Mouse (Mus musculus) kidney, adult 8-10 months (tissue): Measurements from ENCODE around the gene Pfn1.

Experiments
- DNase-seq, 2 experiments: peaks; one replicate each; pipeline ENCODE4 v3.0.0; 2022

The Pfn1 gene

DNA sequence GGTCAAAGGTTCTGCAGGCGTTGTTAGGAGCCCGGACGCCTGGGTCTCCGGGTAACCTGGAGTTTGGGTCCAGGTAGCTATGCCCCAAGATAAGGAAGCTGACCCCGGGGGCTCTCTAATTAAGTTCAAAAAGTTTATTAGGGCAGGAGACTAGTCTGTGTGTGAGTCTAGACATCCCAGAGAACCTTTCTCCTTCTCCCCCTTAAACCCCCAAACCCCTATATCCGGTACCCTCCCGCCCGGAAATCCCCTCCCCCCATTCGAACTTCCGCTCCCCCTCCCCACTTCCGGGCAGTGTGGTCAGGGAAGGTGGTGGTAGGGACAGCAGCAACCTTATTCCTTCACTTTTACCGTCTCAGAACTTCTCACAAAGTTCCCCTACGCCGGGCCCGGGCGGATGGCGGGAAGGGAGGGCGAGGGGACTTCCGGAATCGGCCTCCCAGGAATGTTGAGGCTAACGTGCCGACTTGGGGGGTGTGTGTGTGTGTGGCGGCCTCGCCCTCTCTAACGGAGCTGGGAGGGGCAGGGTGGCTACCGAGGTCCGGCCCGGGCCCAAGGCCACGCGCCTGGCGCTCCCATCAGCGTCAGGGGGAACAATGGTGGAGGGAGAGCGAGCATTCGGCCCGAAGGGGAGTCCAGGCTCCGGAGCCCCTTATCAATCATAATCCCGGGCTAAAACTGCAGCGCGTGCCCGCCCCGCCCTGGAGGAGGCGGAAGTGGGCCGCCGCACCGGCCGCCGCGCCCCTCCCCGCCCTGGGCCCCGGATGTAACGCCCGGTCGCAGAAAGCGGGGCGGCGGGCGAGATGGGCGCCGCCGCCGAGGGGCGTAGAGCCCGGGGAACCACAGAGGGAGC, 873 bp downstream of the Pfn1 start:
- peak in 1 of 2 experiments; percentile 58 for DNase-seq

DNA sequence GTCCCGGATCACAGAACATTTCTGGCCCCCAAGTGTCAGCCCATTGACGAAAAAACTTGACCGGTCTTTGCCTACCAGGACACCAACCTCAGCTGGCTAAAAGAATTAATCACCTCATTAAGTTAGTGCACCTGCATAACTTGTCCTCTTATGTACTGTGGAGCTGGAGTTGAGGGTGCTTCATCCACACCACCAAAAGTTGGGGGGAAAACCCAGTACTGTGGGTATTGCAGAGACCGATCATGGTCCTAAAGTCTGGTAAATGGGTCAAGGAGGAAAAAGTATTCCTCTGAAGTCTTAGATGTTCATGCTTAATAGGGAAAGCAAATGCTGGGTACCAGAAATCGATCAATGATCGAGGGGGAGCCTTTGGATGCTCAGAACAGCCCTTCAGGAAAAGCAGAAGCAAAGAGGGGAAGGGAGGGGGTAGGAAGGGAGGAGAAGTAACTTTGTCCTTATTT, 1.5 kb downstream of the Pfn1 start:
- DNase-seq = no peak

GRCm38 (mm10) chr11:70652029-70652883, 2.2 kb downstream of the Pfn1 start:
- DNase-seq = no peak

DNA sequence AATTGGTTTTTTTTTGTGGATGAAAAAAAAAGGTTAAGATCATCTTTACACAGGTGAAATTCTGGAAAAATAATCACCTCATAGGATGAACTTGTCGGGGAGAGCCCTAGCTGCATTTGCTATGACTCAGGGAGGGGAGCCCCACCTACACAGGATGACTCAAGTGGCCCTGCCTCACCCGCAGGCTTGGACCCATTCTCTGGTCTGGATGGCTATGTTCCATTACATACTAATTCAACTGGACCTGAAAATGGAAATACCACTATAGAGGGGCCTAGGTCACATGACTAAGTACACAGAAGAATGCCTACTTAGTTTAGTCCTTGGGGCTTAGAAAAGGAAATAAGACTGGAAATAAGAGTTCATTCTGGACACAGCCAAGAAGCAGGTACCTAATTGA, 3.1 kb downstream of the Pfn1 start:
- no peak for DNase-seq

GRCm38 (mm10) chr11:70650322-70651175, 3.9 kb downstream of the Pfn1 start:
- no peak for DNase-seq

- DNase-seq = no peak
Measured at GRCm38 (mm10) chr11:70649185-70649734, 5.2 kb downstream of the Pfn1 start.

DNA sequence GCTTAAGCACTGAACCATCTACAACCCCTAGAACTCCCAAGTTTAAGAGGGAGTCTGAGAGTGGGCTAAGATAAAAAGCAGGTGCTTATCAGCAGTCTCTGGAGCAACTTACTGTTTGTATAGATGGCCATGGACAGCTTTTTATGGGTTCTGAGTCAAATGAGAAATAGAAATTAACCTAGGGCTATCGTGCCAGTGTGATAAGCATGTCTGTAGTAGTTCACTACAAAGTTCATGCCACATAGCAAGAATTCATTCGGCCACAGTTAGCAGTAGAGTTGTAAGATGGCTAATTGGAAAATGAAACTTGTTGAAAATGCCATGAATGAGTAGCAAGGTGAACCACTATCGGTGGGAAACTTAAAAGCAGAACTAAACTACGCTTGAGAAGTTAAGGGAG, 5.9 kb downstream of the Pfn1 start:
- no peak for DNase-seq

DNA sequence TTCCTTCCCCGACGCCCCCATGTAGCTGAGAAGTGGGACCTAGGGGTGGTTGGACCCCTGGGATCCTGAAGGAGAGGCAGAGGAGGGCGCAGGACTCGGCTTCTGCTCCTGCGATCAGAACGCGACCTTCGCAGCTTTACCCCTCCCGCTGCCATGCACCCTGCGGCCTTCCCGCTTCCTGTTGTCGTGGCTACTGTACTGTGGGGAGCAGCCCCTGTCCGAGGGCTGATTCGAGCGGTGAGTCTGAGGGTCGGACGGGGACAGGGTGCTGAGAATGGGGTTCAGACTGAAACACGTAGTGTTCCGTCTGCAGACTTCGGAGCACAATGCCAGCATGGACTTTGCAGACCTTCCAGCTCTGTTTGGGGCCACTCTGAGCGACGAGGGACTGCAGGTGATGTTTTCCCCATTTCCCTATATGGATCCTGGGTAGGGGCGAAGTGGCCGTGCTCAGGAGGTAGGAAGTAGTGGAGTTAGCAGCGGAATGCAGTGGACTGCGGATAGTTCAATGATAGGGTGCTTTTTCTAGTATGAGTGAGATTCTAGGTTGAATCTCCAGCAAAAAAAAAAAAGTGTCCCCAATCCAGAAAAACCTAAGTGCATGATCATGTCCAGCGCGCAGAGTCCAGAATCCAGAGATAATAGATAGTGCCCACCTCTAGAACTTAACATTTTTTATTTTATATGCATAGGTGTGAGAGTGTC, 6.6 kb downstream of the Pfn1 start:
- peak in 1 of 2 experiments; percentile 41 for DNase-seq

DNA sequence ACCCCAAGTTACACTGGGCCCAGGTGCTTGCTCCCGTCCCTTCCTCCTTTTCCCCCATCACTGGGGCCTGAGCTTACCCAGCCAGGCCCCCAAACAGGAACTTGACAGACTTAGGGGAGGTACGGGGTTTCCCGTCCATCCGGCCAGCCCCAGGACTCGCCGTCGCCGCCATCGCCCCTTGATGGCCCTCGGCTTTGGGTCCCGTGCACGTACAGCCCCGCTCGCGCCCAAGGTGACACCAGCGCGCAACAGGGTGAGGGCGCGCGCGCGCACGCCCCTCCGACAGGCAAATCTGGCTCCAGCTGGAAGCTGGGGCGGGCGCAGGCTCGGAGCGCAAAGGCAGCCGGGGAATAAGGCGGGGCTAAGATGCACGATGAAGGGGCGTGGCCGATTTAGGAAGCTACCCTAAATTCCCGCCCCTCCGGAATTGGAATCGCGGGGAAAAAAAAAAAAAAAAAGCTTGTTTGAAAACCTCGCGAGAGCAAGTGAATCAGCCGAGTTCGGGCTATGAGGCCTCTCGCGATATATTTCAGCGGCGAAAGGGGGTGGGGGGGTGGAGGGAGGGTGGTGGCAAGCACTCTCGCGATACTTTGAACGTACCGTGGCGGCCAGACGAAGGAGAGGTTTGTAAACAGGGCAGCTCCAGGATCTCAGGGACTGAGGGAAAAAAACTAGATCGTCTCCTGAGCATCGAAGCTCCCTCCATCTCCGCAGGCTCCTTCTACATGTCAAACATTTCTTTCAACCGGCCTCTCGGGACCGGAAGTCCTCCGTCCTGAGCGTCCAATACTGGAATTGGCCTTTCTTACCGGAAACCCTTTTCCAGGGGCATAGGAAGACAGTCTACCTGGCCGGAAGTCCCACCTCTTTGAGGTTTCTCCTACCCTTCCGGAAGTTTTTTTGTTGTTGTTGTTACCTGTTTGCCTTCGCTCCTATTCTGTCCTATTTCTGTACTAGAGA, 7.5 kb downstream of the Pfn1 start, which contains the start of the genes Rnf167 and Slc25a11:
TSS of gene Rnf167 (plus strand) at position 545 of the 960 bp plus-strand sequence.
TSS of gene Slc25a11 (minus strand) at position 789 of the 960 bp plus-strand sequence.
- DNase-seq = peak; percentile 98

GRCm38 (mm10) chr11:70646259-70646555, 8.2 kb downstream of the Pfn1 start:
- DNase-seq = peak; percentile 52 to 61

DNA sequence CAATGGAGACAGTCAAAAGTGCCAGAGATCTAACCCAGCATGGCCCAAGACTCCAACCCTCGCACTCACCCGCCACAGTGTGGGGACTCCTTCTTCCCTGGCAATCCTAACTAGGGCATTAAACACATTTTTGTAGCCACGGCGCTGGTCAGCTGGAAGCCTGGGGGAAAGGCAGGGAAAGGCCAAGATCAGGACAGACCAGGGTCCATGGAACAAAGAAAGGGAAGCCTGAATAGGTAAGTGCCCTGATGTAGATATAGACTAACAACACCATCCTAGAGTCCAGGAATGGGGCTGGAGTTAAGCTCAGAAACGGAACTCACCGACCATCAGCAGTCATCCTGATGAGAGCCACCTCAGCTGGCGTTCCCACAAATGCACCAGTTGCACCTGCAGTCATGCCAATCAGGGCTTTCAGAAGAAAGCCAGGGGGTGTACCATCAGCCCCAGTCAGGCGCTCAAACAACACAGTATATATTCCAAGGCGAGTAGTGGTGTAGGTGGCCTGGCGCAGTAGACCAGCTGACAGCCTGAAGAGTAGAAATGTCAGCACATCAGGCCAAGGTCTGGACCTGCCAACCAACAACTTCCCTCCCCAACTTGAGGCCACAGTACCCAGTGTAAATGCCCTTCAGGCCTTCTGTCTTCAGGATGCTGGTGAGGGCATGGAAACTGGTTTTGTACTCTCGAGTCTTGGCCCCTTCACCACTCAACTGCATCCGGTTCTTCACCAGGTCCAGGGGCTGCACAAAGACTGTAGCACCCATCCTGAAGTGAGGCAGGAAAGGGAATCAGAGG, 8.8 kb downstream of the Pfn1 start:
- DNase-seq = no peak

DNA sequence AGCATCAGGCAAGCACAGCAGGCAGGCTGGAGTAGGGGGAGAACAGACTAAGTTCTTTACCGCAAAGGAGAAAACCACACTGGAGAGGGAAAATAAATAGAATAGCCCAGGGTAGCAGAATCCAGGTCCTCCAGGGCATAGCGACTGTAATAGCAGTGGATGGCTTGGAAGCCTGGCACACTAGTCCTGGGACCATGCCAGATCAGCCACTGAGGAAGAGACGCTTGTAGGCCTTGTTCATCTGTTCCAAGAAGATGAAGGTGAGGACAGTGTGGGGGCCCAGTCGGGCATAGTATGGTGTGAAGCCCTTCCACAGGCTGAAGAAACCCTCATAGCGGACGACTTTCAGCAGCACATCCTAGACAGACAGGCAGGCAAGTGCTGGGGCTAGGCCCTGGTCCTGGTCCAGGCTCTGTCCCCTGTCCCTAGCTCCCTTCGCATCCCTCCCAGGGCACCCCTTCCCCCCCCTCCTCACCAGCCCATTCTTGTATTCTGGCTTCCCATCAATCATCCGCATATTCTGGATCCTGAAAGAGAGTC, 9.8 kb downstream of the Pfn1 start:
- no peak for DNase-seq

- DNase-seq = no peak
Measured at GRCm38 (mm10) chr11:70643051-70643450, 11.4 kb downstream of the Pfn1 start.

GRCm38 (mm10) chr11:70641241-70641640, 13.2 kb downstream of the Pfn1 start:
- DNase-seq = no peak

DNA sequence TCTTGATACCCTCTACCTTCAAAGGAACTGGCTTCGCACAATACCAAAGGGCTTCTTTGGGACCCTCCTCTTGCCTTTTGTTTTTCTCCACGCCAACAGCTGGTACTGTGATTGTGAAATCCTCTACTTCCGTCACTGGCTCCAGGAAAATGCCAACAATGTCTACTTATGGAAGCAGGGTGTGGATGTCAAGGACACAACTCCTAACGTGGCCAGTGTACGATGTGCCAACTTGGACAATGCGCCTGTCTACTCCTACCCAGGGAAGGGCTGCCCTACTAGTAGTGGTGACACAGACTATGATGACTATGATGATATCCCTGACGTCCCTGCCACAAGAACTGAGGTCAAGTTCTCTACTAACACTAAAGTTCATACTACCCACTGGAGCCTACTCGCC, 14.5 kb downstream of the Pfn1 start:
- no peak for DNase-seq

- DNase-seq = no peak
Measured at GRCm38 (mm10) chr11:70638714-70639278, 15.6 kb downstream of the Pfn1 start, which contains the start of gene Gp1ba. Gene Gp1ba (plus strand): TSS chr11:70639122.

DNA sequence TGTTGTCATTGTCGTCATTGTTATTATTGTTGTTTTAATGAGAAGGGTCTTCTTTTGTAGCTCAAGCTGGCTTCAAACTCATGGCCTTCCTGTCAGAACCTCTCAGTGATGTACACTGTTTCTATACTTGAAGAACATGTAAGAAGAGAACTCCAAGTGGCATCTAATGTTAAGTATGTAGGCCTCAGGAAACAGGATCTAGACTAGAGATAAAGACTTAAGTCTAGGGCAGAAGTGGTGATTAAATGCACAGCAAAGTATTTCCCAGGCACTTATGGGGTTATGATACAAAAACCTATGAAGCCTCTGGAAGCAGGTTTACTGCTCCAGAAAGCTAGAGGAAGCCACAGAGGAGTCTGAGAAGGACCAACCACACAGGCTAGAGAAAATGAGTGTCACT, 16.2 kb downstream of the Pfn1 start:
- no peak for DNase-seq

GRCm38 (mm10) chr11:70637764-70638163, 16.7 kb downstream of the Pfn1 start:
- DNase-seq = no peak

DNA sequence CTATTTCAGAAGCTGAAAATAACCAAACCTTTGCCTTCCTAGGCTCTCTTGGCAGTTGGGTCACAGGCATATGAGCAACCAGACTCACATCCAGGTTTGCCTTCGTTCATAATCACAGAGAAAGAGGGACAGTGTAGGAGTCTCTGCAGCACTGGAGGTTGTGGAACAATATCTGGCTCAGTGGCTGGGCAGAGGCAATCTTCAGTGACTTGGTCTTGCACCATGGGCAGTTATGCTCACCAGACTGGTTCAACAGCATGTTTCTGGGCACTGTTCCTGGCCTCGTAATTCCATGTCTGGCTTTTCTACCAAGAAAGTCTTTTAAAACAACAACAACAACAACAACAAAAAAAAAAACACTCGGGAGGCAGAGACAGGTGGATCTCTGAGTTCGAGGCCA, 18.8 kb downstream of the Pfn1 start:
- DNase-seq = no peak
